Mouse (Mus musculus) thymus, postnatal 14 days (tissue): ENCODE measurements around the gene Gabbr2.

Experiments
- DNase-seq: peaks from one replicate; pipeline ENCODE4 v3.0.0; 2021

Gene Gabbr2

GRCm38 (mm10) chr4:46991016-46991958, at the start of gene Gabbr2:
Gabbr2 (minus strand) TSS chr4:46991873.
- DNase-seq = no peak

- DNase-seq = no peak
Measured at GRCm38 (mm10) chr4:47039586-47039985, 47.9 kb upstream of the Gabbr2 start.

GRCm38 (mm10) chr4:47037321-47037657, 45.6 kb upstream of the Gabbr2 start:
- peak; percentile 83 for DNase-seq

GRCm38 (mm10) chr4:47036486-47037320, 45.0 kb upstream of the Gabbr2 start:
- DNase-seq = no peak

GRCm38 (mm10) chr4:47035536-47035935, 43.9 kb upstream of the Gabbr2 start:
- DNase-seq = no peak

- no peak for DNase-seq
Measured at GRCm38 (mm10) chr4:47032171-47032570, 40.5 kb upstream of the Gabbr2 start.

GRCm38 (mm10) chr4:47028791-47029190, 37.1 kb upstream of the Gabbr2 start:
- DNase-seq = no peak

- no peak for DNase-seq
Measured at GRCm38 (mm10) chr4:47023949-47024348, 32.3 kb upstream of the Gabbr2 start.

GRCm38 (mm10) chr4:47022804-47023603, 31.3 kb upstream of the Gabbr2 start:
- DNase-seq = no peak

GRCm38 (mm10) chr4:47020563-47020962, 28.9 kb upstream of the Gabbr2 start:
- DNase-seq = peak; percentile 86

GRCm38 (mm10) chr4:47015156-47015555, 23.5 kb upstream of the Gabbr2 start:
- DNase-seq = peak; percentile 49

- no peak for DNase-seq
Measured at GRCm38 (mm10) chr4:47012476-47012875, 20.8 kb upstream of the Gabbr2 start.

- peak; percentile 82 for DNase-seq
Measured at GRCm38 (mm10) chr4:47010400-47011231, 18.9 kb upstream of the Gabbr2 start.

- DNase-seq = peak; percentile 68
Measured at GRCm38 (mm10) chr4:47000626-47001395, 9.1 kb upstream of the Gabbr2 start.

- DNase-seq = no peak
Measured at GRCm38 (mm10) chr4:46997969-46998368, 6.3 kb upstream of the Gabbr2 start.

- DNase-seq = peak; percentile 51
Measured at GRCm38 (mm10) chr4:46992827-46993473, 1.3 kb upstream of the Gabbr2 start.

GRCm38 (mm10) chr4:46991959-46992316, 265 bp upstream of the Gabbr2 start:
- DNase-seq = peak; percentile 45

GRCm38 (mm10) chr4:46990281-46991015, 1.2 kb downstream of the Gabbr2 start:
- DNase-seq = no peak

- peak; percentile 68 for DNase-seq
Measured at GRCm38 (mm10) chr4:46989842-46990241, 1.8 kb downstream of the Gabbr2 start.

- no peak for DNase-seq
Measured at GRCm38 (mm10) chr4:46988824-46989223, 2.8 kb downstream of the Gabbr2 start.
